Mouse (Mus musculus) urinary bladder, postnatal 4 days (tissue): Measurements from ENCODE around the gene Hoxc4.

ENCODE experiments used
- DNase-seq, 2 experiments: peaks; one replicate each; pipeline ENCODE4 v3.0.0; 2021 to 2022; ENCODE audit warnings: low spot score in 2 of 2

Hoxc4 gene

GRCm38 (mm10) chr15:103038701-103039480 is 20.2 kb downstream of the Hoxc4 start:
- no peak for DNase-seq

- no peak for DNase-seq
Measured at GRCm38 (mm10) chr15:103039609-103040008, 20.9 kb downstream of the Hoxc4 start.

GRCm38 (mm10) chr15:103040601-103041000 is 21.9 kb downstream of the Hoxc4 start:
- DNase-seq: no peak

GRCm38 (mm10) chr15:103041613-103042012 is 22.9 kb downstream of the Hoxc4 start:
- DNase-seq: no peak

GRCm38 (mm10) chr15:103042209-103042608 is 23.5 kb downstream of the Hoxc4 start:
- no peak for DNase-seq

- no peak for DNase-seq
Measured at GRCm38 (mm10) chr15:103051670-103052069, 32.9 kb downstream of the Hoxc4 start.

- no peak for DNase-seq
Measured at GRCm38 (mm10) chr15:103053210-103053609, 34.5 kb downstream of the Hoxc4 start.

- no peak for DNase-seq
Measured at GRCm38 (mm10) chr15:103056396-103056795, 37.7 kb downstream of the Hoxc4 start.

- no peak for DNase-seq
Measured at GRCm38 (mm10) chr15:103058715-103059114, 40.0 kb downstream of the Hoxc4 start.

- DNase-seq: no peak
Measured at GRCm38 (mm10) chr15:103059393-103059992, 40.8 kb downstream of the Hoxc4 start.

- DNase-seq: no peak
Measured at GRCm38 (mm10) chr15:103060021-103060340, 41.2 kb downstream of the Hoxc4 start.

GRCm38 (mm10) chr15:103060341-103061130 is 41.8 kb downstream of the Hoxc4 start:
- DNase-seq: peak in 1 of 2 experiments; percentile 37

- DNase-seq: peak; percentile 46 to 68
Measured at GRCm38 (mm10) chr15:103061131-103061825, 42.5 kb downstream of the Hoxc4 start.

GRCm38 (mm10) chr15:103061988-103062387 is 43.3 kb downstream of the Hoxc4 start:
- DNase-seq: no peak

GRCm38 (mm10) chr15:103065642-103066041 is 46.9 kb downstream of the Hoxc4 start:
- no peak for DNase-seq

- no peak for DNase-seq
Measured at GRCm38 (mm10) chr15:103067701-103068100, 49.0 kb downstream of the Hoxc4 start.

GRCm38 (mm10) chr15:103069173-103069572 is 50.4 kb downstream of the Hoxc4 start:
- no peak for DNase-seq

- DNase-seq: no peak
Measured at GRCm38 (mm10) chr15:103071266-103071665, 52.5 kb downstream of the Hoxc4 start.

- DNase-seq: no peak
Measured at GRCm38 (mm10) chr15:103074663-103075415, 56.1 kb downstream of the Hoxc4 start.

- DNase-seq: no peak
Measured at GRCm38 (mm10) chr15:103077673-103078072, 58.9 kb downstream of the Hoxc4 start.

- no peak for DNase-seq
Measured at GRCm38 (mm10) chr15:103082622-103083021, 63.9 kb downstream of the Hoxc4 start.
